Mouse (Mus musculus): ENCODE measurements around the gene Tcf3. TPM values are rescaled to one million over a fixed set of nuclear protein-coding genes. Genes with fewer than 3 reads are reported as not detected.

Tcf3 gene
- total and polyA plus RNA-seq, 3 experiments: 146 to 223 (median 207) TPM

GRCm38 (mm10) chr10:80396822-80397523 is 36.5 kb downstream of the Tcf3 start:
- peak; percentile 50 for DNase-seq (ENCODE audit: extremely low read depth)
- TF ChIP-seq MAX (IDR thresholded peaks at IDR 0.05; ENCODE audit: low read length) (no peak; the same call in 1 of the 2 replicates), POLR2AphosphoS2 (IDR thresholded peaks at IDR 0.05; ENCODE audit: low read depth, low read length) (no peak), CHD1 (IDR thresholded peaks at IDR 0.05; ENCODE audit: low read depth, low read length) (peak; percentile 12; the same call in 1 of the 2 replicates), ZMIZ1 (IDR thresholded peaks at IDR 0.05; ENCODE audit: low read depth, low read length) (no peak)
- in situ Hi-C loops (cut with MboI; ENCODE audit: low pct_ligation_motif_present, low pct_unique_long_range_greater_than_20kb, low sequenced_read_pairs) (no loop called here), dilution Hi-C loops (cut with MboI; ENCODE audit: extremely low pct_ligation_motif_present, extremely low pct_unique_long_range_greater_than_20kb, low sequenced_read_pairs) (no loop called here)
- H3K4me1 ChIP-seq (ENCODE audit: control insufficient read depth in 1 of 2, insufficient read depth in 2 of 2): peaks cover 18 to 54% of the 10 kb centered on the region in 2 experiments
- peak overlapping the region; percentile 68 for H3K4me2 ChIP-seq (ENCODE audit: insufficient read depth, low read depth, poor library complexity, severe bottlenecking)
- peaks cover 18% of the 10 kb centered on the region for H3K79me2 ChIP-seq (replicated peaks; ENCODE audit: control insufficient read depth, extremely low read depth, insufficient read depth, poor library complexity, severe bottlenecking)
- peak overlapping the region; percentile 98 for H3K27ac ChIP-seq (ENCODE audit: insufficient read depth, low read depth)
- no peaks in the 10 kb centered on the region for H3K9me3 ChIP-seq (replicated peaks; ENCODE audit: low read length)
- H3K27me3 ChIP-seq (replicated peaks): no peaks in the 10 kb centered on the region
- H3K36me3 ChIP-seq (replicated peaks in 1 of 2; ENCODE audit: control insufficient read depth in 1 of 2, insufficient read depth in 1 of 2, low read length in 1 of 2): peaks cover 46 to 58% of the 10 kb centered on the region in 2 experiments
- H3K4me3 ChIP-seq (replicated peaks in 1 of 3; ENCODE audit: low read depth in 2 of 3, low read length in 2 of 3, poor library complexity in 1 of 3): peak overlapping the region; percentile 42 to 63 (median 60)
- peak overlapping the region; percentile 29 for H3K9ac ChIP-seq (ENCODE audit: insufficient read depth, low read depth)

DNA sequence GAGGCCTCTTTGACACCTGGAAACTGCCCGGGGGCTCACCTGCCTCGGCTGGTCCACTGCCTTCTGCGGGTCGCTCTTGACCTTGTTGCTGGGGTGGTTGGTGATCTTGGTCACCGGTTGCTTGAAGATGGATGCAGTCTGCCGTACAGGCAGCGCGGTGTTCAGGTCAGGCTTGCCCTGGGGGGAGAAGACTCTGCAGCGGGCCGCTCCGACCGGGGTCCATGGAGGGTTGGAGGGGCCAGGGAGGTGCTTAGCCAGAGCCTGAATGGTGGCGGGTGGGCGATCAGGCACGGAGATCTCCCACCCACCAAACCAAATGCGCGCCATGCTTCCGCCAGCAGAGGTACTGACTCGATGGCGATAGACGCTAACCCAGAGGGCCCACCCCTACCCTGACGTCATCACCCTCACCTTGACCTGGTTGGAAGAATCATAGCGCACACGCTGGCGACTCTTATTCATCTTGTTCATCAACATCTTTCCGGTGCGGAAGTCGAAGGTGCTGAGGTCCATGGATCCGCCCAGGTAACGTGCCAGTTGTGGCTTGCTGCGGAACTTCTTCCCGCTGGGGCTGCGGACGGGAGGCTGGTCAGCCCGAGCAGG is 38.3 kb downstream of the Tcf3 start:
- H3K9me3 ChIP-seq (replicated peaks; ENCODE audit: low read length): no peaks in the 10 kb centered on the region
- no peak overlapping the region for H3K9ac ChIP-seq (ENCODE audit: insufficient read depth, low read depth)
- in situ Hi-C loops (cut with MboI; ENCODE audit: low pct_ligation_motif_present, low pct_unique_long_range_greater_than_20kb, low sequenced_read_pairs) (no loop called here), dilution Hi-C loops (cut with MboI; ENCODE audit: extremely low pct_ligation_motif_present, extremely low pct_unique_long_range_greater_than_20kb, low sequenced_read_pairs) (no loop called here)
- no peak overlapping the region for H3K4me2 ChIP-seq (ENCODE audit: insufficient read depth, low read depth, poor library complexity, severe bottlenecking)
- H3K79me2 ChIP-seq (replicated peaks; ENCODE audit: control insufficient read depth, extremely low read depth, insufficient read depth, poor library complexity, severe bottlenecking): peaks cover 18% of the 10 kb centered on the region
- peaks cover 15 to 36% of the 10 kb centered on the region in 2 experiments for H3K4me1 ChIP-seq (ENCODE audit: control insufficient read depth in 1 of 2, insufficient read depth in 2 of 2)
- H3K27ac ChIP-seq (ENCODE audit: insufficient read depth, low read depth): no peak overlapping the region
- H3K4me3 ChIP-seq (replicated peaks in 1 of 3; ENCODE audit: low read depth in 2 of 3, low read length in 2 of 3, poor library complexity in 1 of 3): no peak overlapping the region
- TF ChIP-seq CHD2 (IDR thresholded peaks at IDR 0.05; ENCODE audit: low read length) (no peak), EP300 (IDR thresholded peaks at IDR 0.05; ENCODE audit: low read length) (no peak), RAD21 (IDR thresholded peaks at IDR 0.05; ENCODE audit: low read depth, low read length) (no peak), MXI1 (IDR thresholded peaks at IDR 0.05; ENCODE audit: low read depth, low read length) (no peak), JUN (IDR thresholded peaks at IDR 0.05; ENCODE audit: insufficient read depth, low read depth, low read length) (no peak), CHD1 (IDR thresholded peaks at IDR 0.05; ENCODE audit: low read depth, low read length) (no peak), HCFC1 (IDR thresholded peaks at IDR 0.05; ENCODE audit: low read depth, low read length) (no peak), MEF2A (IDR thresholded peaks at IDR 0.05; ENCODE audit: borderline replicate concordance, low read depth, low read length) (no peak), SIN3A (IDR thresholded peaks at IDR 0.05; ENCODE audit: low read length) (no peak), CTCF (conservative IDR thresholded peaks at IDR 0.05 in 1 of 2, IDR thresholded peaks at IDR 0.05 in 1 of 2; ENCODE audit: low read depth in 2 of 2, low read length in 2 of 2) (no peak), UBTF (IDR thresholded peaks at IDR 0.05; ENCODE audit: low read depth, low read length) (no peak)
- peaks cover 43 to 64% of the 10 kb centered on the region in 2 experiments for H3K36me3 ChIP-seq (replicated peaks in 1 of 2; ENCODE audit: control insufficient read depth in 1 of 2, insufficient read depth in 1 of 2, low read length in 1 of 2)
- H3K27me3 ChIP-seq (replicated peaks): no peaks in the 10 kb centered on the region
- no peak for DNase-seq (ENCODE audit: extremely low read depth)

Measured in CH12.LX (cell line).